Mouse (Mus musculus) neutrophil, adult 5-6 weeks (primary cell): ENCODE results near the gene Ift88. TPM values are rescaled to one million over a fixed set of nuclear protein-coding genes. Genes with fewer than 3 reads are reported as not detected.

Experiments used
- ATAC-seq: fragments of 151-379, 151-347 bp; 2 replicates; pipeline ENCODE4 v1.8.0; 2017; ENCODE audit warnings: mild to moderate bottlenecking, moderate TSS enrichment; ENCODE audit not compliant: insufficient number of reproducible peaks, poor library complexity, low FRiP score, severe bottlenecking; ENCODE audit errors: extremely low read depth
- total RNA-seq: library from RNA; stranded (forward); fragments of 200-1000 nt; gene quantifications from 2 replicates; pipeline ENCODE4 v1.2.3, GENCODE M21; 2017

Ift88 gene
- total RNA-seq, 1 experiment from 2014 or later = 5.8 TPM

DNA sequence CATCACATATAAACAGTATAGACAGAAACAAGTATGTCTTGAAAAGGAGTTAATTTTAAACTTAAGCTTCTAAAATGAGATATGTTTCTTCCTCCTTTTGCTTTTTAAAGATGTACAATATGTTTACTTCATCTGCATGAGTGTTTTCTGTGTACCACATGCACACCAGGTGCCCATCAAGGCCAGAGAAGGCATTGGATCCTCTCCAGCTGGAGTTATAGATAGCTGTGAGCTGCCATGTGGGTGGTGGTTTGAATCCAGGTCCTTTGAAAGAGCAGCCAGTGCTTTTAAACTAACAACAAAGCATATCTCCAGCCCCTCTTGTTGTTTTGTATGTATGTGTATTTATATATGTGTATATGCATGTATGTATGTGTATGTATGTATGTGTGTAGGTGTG lies 129.1 kb downstream of the Ift88 start:
- ATAC-seq = no peak

- peak; percentile 16; the same call in 1 of the 2 replicates for ATAC-seq
These were observed 130.6 kb downstream of the Ift88 start for GRCm38 (mm10) chr14:57554434-57554833.

- no peak for ATAC-seq
These were observed 131.7 kb downstream of the Ift88 start for GRCm38 (mm10) chr14:57555471-57556070.

DNA sequence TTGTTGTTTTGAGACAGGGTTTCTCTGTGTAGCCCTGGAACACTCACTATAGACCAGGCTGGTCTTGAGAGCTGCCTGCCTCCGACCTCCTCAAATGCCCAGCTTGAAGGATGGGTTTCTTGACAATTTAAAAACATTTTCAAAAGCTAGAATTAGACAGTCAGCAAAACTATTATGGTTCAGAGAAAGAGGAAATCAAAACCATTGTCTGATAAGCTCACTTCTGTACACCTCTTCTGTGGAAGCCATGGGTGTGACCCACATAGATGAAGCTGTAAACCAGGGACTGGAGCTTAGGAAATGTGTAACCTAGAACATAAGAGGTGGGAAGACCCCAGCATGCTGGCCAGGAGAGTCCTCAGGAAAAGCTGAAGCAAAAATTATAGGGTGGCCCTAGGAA lies 133.1 kb downstream of the Ift88 start:
- ATAC-seq = no peak

DNA sequence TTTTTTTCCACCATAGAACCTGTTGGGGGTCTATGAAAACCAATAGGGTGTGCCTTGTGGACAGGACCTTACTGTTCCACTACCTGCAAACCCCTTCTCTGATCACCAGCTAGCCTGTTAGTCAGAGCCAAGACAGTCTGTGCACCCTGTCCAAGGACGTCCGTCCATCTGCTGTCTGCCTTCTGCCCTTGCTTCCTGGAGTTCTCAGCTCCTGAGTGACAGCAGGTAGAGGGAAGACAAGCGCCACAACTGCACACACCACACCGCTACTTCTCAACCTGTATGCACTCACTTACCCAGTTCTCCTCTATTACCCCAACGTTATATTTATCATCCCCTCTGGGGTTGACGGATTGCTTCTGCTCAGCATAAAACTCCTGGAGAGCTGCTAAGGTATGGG lies 141.8 kb downstream of the Ift88 start:
- no peak for ATAC-seq

Other genes with a start within 250 kb of the Ift88 start
- gene Cryl1, start 25.5 kb upstream of the Ift88 start, total RNA-seq = 7.2 and 8.7 TPM in 2 replicates
- gene Il17d, start 100.7 kb downstream of the Ift88 start, total RNA-seq = not detected in 2 replicates
- 2.7 and 4.2 TPM in 2 replicates for gene Eef1akmt1, start 147.6 kb downstream of the Ift88 start, total RNA-seq
- gene Xpo4, start 241.4 kb downstream of the Ift88 start, total RNA-seq = 23.9 and 27.1 TPM in 2 replicates